Mouse (Mus musculus) B cell, adult 62 days (primary cell): ENCODE measurements around the gene Clec4g. TPM values are rescaled to one million over a fixed set of nuclear protein-coding genes. Genes with fewer than 3 reads are reported as not detected.

ENCODE experiments used
- total RNA-seq: library from RNA; stranded (reverse); gene quantifications from 4 replicates; pipeline ENCODE4 v1.2.4, GENCODE M21; 2023

The Clec4g gene
- 1.3 TPM in 1 of 4 replicates, not detected in the others for total RNA-seq

DNA sequence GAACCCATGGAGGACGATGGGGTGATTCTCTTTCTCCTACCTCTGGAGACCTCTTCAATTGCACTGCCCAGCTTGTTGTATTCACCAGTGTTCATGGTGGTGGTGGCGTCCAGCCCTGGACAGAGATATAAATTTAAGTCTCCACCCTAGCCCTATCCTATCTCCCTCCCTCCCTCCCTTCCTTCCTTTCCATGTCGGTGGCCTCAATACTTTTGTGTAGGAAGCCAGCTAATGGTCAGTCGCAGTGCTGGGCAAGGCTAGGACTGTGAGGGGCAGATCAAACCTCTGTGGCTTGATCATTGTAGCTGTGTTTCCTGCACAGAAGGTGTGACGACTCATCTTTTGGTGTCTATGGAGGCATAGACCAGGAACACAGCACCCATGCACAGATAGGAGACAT, at the start of gene Clec4g:
Gene Clec4g, minus strand, starts transcription at position 101 of the 400 bp plus-strand sequence.

GRCm38 (mm10) chr8:3748761-3749160, 28.3 kb upstream of the Clec4g start, which contains the start of gene Cd209a:
TSS of gene Cd209a (minus strand) at chr8:3748984.

GRCm38 (mm10) chr8:3694121-3694520, 26.3 kb downstream of the Clec4g start, which contains the start of gene Fcer2a:
TSS of gene Fcer2a (minus strand) at chr8:3694175.

DNA sequence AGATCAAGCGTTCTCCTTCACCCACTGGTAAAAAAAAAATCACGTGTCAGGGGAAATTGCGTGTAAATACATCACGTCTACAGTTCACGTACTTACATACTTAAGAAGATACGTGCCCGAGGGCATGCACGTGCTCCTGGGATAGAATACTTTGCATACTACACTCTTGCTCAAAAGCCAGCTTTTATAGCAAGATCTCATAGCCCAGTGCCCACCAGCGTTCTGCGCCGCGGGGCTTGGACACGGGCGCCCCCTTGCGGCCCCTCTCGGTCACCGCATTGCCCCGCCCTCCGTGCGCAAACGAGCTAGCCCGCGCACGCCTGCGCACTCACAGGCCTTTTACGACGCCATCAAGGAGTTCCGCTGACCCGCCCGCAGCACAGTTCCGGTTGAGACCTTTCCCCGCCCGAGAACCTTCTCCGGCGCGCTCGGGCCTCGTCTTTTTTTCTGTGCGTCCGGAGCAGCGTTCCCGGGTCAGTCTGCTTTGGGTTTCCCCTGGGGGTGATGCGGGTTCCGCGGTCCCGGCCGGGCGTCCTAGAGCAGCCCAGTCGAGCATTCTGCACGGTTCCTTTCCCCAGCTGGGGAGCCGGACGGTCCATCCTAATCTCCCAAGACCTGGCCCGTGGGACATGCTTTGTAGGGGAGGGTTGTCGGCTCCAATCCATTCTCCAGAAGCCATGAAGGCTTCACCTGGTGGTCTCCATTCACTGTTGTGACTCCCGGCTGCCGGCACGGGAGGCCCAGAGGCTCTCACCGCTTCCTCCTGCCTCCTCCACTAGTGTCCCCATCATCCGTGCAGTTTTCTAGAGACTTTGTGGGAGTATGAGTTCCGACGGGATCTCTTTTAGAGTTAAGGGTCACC, 44.1 kb downstream of the Clec4g start, which contains the start of gene Trappc5:
Gene Trappc5, plus strand, starts transcription at position 169 of the 862 bp plus-strand sequence.

DNA sequence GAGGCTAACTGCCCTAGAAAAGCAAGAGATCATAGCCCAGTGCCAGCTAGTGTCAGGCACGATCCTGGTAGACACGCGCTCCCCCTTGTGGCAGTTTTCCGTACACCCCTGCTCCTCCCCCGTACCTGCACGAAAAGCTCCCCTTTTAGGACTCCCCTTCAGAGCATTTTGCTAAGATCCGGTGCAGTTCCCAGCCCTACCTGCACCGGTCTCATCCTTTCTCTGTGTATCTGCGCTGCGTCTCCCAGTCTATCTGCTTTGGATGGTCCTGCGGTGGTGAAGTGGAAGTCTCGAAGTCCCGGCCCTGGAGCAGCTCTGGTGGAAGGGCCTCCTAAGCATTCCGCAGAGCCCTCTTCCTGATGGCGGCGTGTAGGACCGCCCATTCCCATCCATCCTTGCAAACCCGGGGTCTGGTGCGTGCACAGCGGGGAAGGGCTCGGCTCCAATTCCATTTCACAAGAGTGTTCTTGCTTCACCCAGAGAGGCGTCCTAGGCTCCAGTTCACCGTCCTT, 48.4 kb downstream of the Clec4g start, which contains the start of gene Fcor:
Gene Fcor, minus strand, starts transcription at position 383 of the 512 bp plus-strand sequence.

GRCm38 (mm10) chr8:3665507-3665906, 54.9 kb downstream of the Clec4g start, which contains the start of gene Mcemp1:
TSS of gene Mcemp1 (plus strand) at chr8:3665754.

Other genes with a start within 250 kb of the Clec4g start
- gene Tex45, start 249.8 kb downstream of the Clec4g start, total RNA-seq = 6.5 to 8.4 TPM (median 7.2 TPM) in 4 replicates
- 6.4 to 9.4 TPM (median 7.2 TPM) in 4 replicates for gene Zfp358, start 227.5 kb downstream of the Clec4g start, total RNA-seq
- gene Mcoln1, start 220.2 kb downstream of the Clec4g start, total RNA-seq = 99.2 to 105 TPM (median 101 TPM) in 4 replicates
- gene Pnpla6, start 205.3 kb downstream of the Clec4g start, total RNA-seq = 59.4 to 70.3 TPM (median 68.0 TPM) in 4 replicates
- gene C330021F23Rik, start 152.7 kb downstream of the Clec4g start, total RNA-seq = not detected in 4 replicates
- 0.30 to 0.66 TPM (median 0.60 TPM) in 3 of 4 replicates, not detected in the other for gene Camsap3, start 133.4 kb downstream of the Clec4g start, total RNA-seq
- 89.5 to 105 TPM (median 96.8 TPM) in 4 replicates for gene Xab2, start 99.3 kb downstream of the Clec4g start, total RNA-seq
- 61.5 to 75.3 TPM (median 69.8 TPM) in 4 replicates for gene Pet100, start 99.1 kb downstream of the Clec4g start, total RNA-seq
- not detected in 4 replicates for gene Pcp2, start 95.1 kb downstream of the Clec4g start, total RNA-seq
- gene Stxbp2, start 89.7 kb downstream of the Clec4g start, total RNA-seq = 233 to 293 TPM (median 262 TPM) in 4 replicates
- not detected in 4 replicates for gene Retn, start 64.9 kb downstream of the Clec4g start, total RNA-seq
- gene Mcemp1, start 54.9 kb downstream of the Clec4g start, total RNA-seq = not detected in 4 replicates
- gene Fcor, start 48.3 kb downstream of the Clec4g start, total RNA-seq = not detected in 4 replicates
- 18.8 to 23.5 TPM (median 20.7 TPM) in 4 replicates for gene Trappc5, start 44.4 kb downstream of the Clec4g start, total RNA-seq
- 616 to 739 TPM (median 694 TPM) in 4 replicates for gene Fcer2a, start 26.5 kb downstream of the Clec4g start, total RNA-seq
- gene Cd209a, start 28.3 kb upstream of the Clec4g start, total RNA-seq = 0.81 to 1.4 TPM (median 1.2 TPM) in 4 replicates
- not detected in 4 replicates for gene Cd209e, start 133.7 kb upstream of the Clec4g start, total RNA-seq
- not detected in 4 replicates for gene Cd209d, start 157.9 kb upstream of the Clec4g start, total RNA-seq
- gene Cd209b, start 206.2 kb upstream of the Clec4g start, total RNA-seq = 0.28 to 0.39 TPM in 2 of 4 replicates, not detected in the others
- gene Cd209c, start 234.1 kb upstream of the Clec4g start, total RNA-seq = 0.36 to 0.66 TPM in 2 of 4 replicates, not detected in the others